Mouse (Mus musculus) lung, embryonic 15.5 days (tissue): ENCODE measurements at regions not wholly inside any gene's neighbourhood (a gene's known extent, or its start where the extent isn't known, plus 50 kb on each side); places are given as distances from the start of the nearest gene placed in this dataset.

Source experiments
- ATAC-seq: fragments of 200-750 bp; cut with Nextera tagmentation; 2 replicates; pipeline ENCODE4 v1.8.0; 2017; ENCODE audit warnings: moderate number of reproducible peaks, borderline replicate concordance; ENCODE audit not compliant: low FRiP score, low TSS enrichment; ENCODE audit errors: extremely low read depth
- H3K27ac ChIP-seq: fragments of 300-500 bp; sonication (generic); 2 replicates; pipeline ENCODE4 v1.5.1; 2015; ENCODE audit warnings: moderate library complexity, mild to moderate bottlenecking, inconsistent platforms
- H3K27me3 ChIP-seq: fragments of 300-500 bp; sonication (generic); 2 replicates; pipeline ENCODE4 v1.6.1; 2015; ENCODE audit warnings: inconsistent platforms
- H3K36me3 ChIP-seq: fragments of 300-500 bp; sonication (generic); 2 replicates; pipeline ENCODE4 v1.6.1; 2015; ENCODE audit warnings: inconsistent platforms
- H3K4me1 ChIP-seq: fragments of 300-500 bp; sonication (generic); 2 replicates; pipeline ENCODE4 v1.6.1; 2015; ENCODE audit warnings: inconsistent platforms
- H3K4me2 ChIP-seq: fragments of 300-500 bp; sonication (generic); 2 replicates; pipeline ENCODE4 v1.6.1; 2015; ENCODE audit warnings: inconsistent platforms, mild to moderate bottlenecking, moderate library complexity
- H3K4me3 ChIP-seq: fragments of 300-500 bp; sonication (generic); 2 replicates; pipeline ENCODE4 v1.5.1; 2015; ENCODE audit warnings: mild to moderate bottlenecking, inconsistent platforms
- H3K9ac ChIP-seq: fragments of 300-500 bp; sonication (generic); 2 replicates; pipeline ENCODE4 v1.6.1; 2015; ENCODE audit warnings: inconsistent platforms
- H3K9me3 ChIP-seq: fragments of 300-500 bp; sonication (generic); 2 replicates; pipeline ENCODE4 v1.6.1; 2016; ENCODE audit warnings: inconsistent platforms
- WGBS: fragments of 180-500 bp; shearing (Covaris S2); methylation state at CpG from one replicate; pipeline ENCODE4 v1.1.7; 2015; 5-methylcytosine and 5-hydroxymethylcytosine counted together

DNA sequence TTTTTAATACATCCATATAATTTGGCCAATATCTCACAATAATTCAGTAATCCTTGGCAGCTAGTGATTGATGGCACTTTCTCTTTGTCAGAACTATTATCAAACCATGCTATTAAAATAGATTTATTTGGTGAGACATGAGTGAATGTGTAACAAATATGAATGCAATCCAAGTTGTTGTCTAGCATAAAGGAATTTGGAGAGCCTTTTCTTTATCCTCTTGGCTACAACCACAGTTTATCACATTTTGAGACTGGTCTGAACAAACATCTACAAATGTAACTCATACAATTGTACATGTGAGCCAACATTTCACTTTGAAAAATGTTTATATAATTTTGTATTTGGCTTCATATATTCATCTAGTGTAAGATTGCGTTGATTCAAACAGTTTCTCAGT lies 676.5 kb downstream of the Pcdh7 start:
- Histone ChIP-seq H3K4me3 (no peak overlapping the region), H3K9ac (no peak overlapping the region), H3K36me3 (no peaks in the 10 kb centered on the region), H3K27me3 (no peaks in the 10 kb centered on the region), H3K4me1 (no peaks in the 10 kb centered on the region), H3K9me3 (no peaks in the 10 kb centered on the region), H3K4me2 (no peak overlapping the region), H3K27ac (no peak overlapping the region)
- WGBS: 50% methylated on average over 1 of the region's 1 CpGs
- ATAC-seq: peak; percentile 75; the same call in 1 of the 2 replicates

DNA sequence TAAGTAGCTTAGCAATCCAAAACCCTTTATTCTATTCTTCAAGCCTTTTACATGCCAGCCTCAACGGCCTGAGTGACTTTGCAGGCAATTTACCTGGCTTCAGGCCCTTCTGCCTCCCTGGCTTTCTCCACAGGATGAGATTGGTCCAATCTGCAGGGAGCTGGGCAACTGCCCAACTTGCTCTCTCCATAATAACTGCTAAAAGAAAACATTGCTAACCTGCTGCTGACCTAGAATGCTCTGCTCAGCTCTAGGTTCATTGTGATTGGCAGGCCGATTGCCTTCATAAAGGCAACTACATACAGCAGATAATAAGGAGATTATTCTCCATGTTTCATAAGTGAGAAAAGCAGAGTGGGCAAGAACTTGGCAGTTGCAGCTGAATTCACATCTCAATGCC lies 710.5 kb downstream of the Pcdh7 start:
- Histone ChIP-seq H3K36me3 (no peaks in the 10 kb centered on the region), H3K4me2 (no peak overlapping the region), H3K4me3 (no peak overlapping the region), H3K27me3 (no peaks in the 10 kb centered on the region), H3K9me3 (no peaks in the 10 kb centered on the region), H3K9ac (no peak overlapping the region), H3K27ac (no peak overlapping the region), H3K4me1 (no peaks in the 10 kb centered on the region)
- no peak for ATAC-seq
- WGBS: 62% methylated on average over 2 of the region's 2 CpGs

DNA sequence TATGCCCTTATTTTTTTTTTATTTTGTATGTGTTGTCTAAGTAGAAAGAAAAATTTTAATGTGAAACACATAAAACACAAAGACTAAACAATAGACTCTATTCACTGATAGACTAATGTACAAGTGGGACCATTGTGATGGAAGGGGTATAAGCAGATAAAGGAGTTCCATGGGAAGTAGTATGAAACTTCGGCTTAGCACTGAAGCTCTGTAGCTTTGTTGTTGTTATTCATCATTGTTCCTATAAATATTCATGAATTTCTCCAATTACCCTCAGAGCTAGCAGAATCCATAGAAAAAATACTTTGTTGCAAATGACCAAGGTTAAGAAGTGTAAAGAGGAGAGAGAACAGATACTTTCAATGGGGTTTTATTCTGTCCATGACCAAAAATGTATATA lies 718.7 kb downstream of the Pcdh7 start:
- H3K4me3 ChIP-seq: no peak overlapping the region
- 75% methylated on average over 1 of the region's 1 CpGs for WGBS
- H3K36me3 ChIP-seq: no peaks in the 10 kb centered on the region
- no peak overlapping the region for H3K4me2 ChIP-seq
- no peak overlapping the region for H3K9ac ChIP-seq
- no peak for ATAC-seq
- H3K27me3 ChIP-seq: no peaks in the 10 kb centered on the region
- H3K27ac ChIP-seq: no peak overlapping the region
- H3K4me1 ChIP-seq: no peaks in the 10 kb centered on the region
- no peaks in the 10 kb centered on the region for H3K9me3 ChIP-seq
